Mouse (Mus musculus) spleen, adult 18-20 months (tissue): ENCODE data around the gene Ush1c.
A peak's percentile ranks its signal among the peaks of the same experiment; 100 is the strongest.
"Not testable (repeated sequence)": the region's sequence is repeated elsewhere in the genome, so short reads cannot be mapped to it uniquely, and the experiment has no call there.

ENCODE experiments used
- DNase-seq, 2 experiments: peaks; one replicate each; pipeline ENCODE4 v3.0.0; 2022; ENCODE audit warnings: mixed read lengths in 2 of 2

Gene Ush1c

GRCm38 (mm10) chr7:46204046-46204471 is 34.2 kb downstream of the Ush1c start:
- peak in 1 of 2 experiments; percentile 56 for DNase-seq

GRCm38 (mm10) chr7:46201649-46202048 is 36.7 kb downstream of the Ush1c start:
- DNase-seq: no peak

GRCm38 (mm10) chr7:46200021-46200420 is 38.3 kb downstream of the Ush1c start:
- no peak for DNase-seq

- DNase-seq: no peak
Observed at GRCm38 (mm10) chr7:46195356-46195755, 42.9 kb downstream of the Ush1c start.

GRCm38 (mm10) chr7:46184232-46184631 is 54.1 kb downstream of the Ush1c start:
- no peak for DNase-seq

- peak in 1 of 2 experiments; percentile 36 for DNase-seq
Observed at GRCm38 (mm10) chr7:46181590-46181989, 56.7 kb downstream of the Ush1c start.

GRCm38 (mm10) chr7:46179431-46180275 is 58.6 kb downstream of the Ush1c start, which contains the start of gene Abcc8:
Gene Abcc8, minus strand, starts transcription at chr7:46180033.
- DNase-seq: no peak

GRCm38 (mm10) chr7:46168980-46169379 is 69.3 kb downstream of the Ush1c start:
- not testable (repeated sequence) for DNase-seq

GRCm38 (mm10) chr7:46168402-46168801 is 69.9 kb downstream of the Ush1c start:
- no peak for DNase-seq

GRCm38 (mm10) chr7:46167901-46168300 is 70.4 kb downstream of the Ush1c start:
- no peak for DNase-seq

- no peak for DNase-seq
Observed at GRCm38 (mm10) chr7:46165876-46166275, 72.4 kb downstream of the Ush1c start.

- no peak for DNase-seq
Observed at GRCm38 (mm10) chr7:46162731-46163130, 75.6 kb downstream of the Ush1c start.

GRCm38 (mm10) chr7:46162132-46162727 is 76.1 kb downstream of the Ush1c start:
- DNase-seq: no peak

- no peak for DNase-seq
Observed at GRCm38 (mm10) chr7:46161615-46162014, 76.7 kb downstream of the Ush1c start.

GRCm38 (mm10) chr7:46157746-46158145 is 80.6 kb downstream of the Ush1c start:
- DNase-seq: no peak

- no peak for DNase-seq
Observed at GRCm38 (mm10) chr7:46154498-46155488, 83.5 kb downstream of the Ush1c start.

- DNase-seq: no peak
Observed at GRCm38 (mm10) chr7:46152819-46153351, 85.4 kb downstream of the Ush1c start.

- no peak for DNase-seq
Observed at GRCm38 (mm10) chr7:46147417-46147816, 90.9 kb downstream of the Ush1c start.

GRCm38 (mm10) chr7:46146675-46147308 is 91.5 kb downstream of the Ush1c start:
- no peak for DNase-seq
